Mouse (Mus musculus) liver, embryonic 14.5 days (tissue): ENCODE measurements around the gene Ptprd. TPM values are rescaled to one million over a fixed set of nuclear protein-coding genes. Genes with fewer than 3 reads are reported as not detected.

Experiments used
- ATAC-seq: fragments of 200-750 bp; cut with Nextera tagmentation; 2 replicates; pipeline ENCODE4 v1.8.0; 2017; ENCODE audit warnings: moderate number of reproducible peaks, mild to moderate bottlenecking, moderate library complexity; ENCODE audit not compliant: insufficient read depth
- DNase-seq, 3 experiments: peaks; one replicate each; pipeline ENCODE4 v3.0.0-alpha.2; 2012 to 2013; ENCODE audit warnings: low read depth in 3 of 3, low spot score in 3 of 3
- H3K27ac ChIP-seq: fragments of 300-500 bp; sonication (generic); 2 replicates; pipeline ENCODE4 v1.5.1; 2014; ENCODE audit warnings: moderate library complexity, mild to moderate bottlenecking, control low read depth, inconsistent platforms
- H3K27me3 ChIP-seq: fragments of 300-500 bp; sonication (generic); 2 replicates; pipeline ENCODE4 v1.6.1; 2014; ENCODE audit warnings: mild to moderate bottlenecking, low read length, moderate library complexity; ENCODE audit not compliant: control insufficient read depth, insufficient read depth
- H3K36me3 ChIP-seq: fragments of 300-500 bp; sonication (generic); replicated peaks from 2 replicates; pipeline ENCODE4 v1.6.1; 2014; ENCODE audit warnings: low read depth; ENCODE audit not compliant: control insufficient read depth, insufficient read depth
- H3K4me1 ChIP-seq, 2 experiments: fragments of 200-500 bp in 1 of 2; fragments of 300-500 bp in 1 of 2; sonication (generic) in 1 of 2; replicated peaks; 2 replicates each; pipeline ENCODE4 v1.6.1; 2012 to 2014; ENCODE audit warnings: antibody characterized with exemption in 1 of 2, inconsistent platforms in 1 of 2, low read length in 1 of 2; ENCODE audit not compliant: control insufficient read depth in 2 of 2, insufficient read depth in 2 of 2
- H3K4me2 ChIP-seq: fragments of 300-500 bp; sonication (generic); 2 replicates; pipeline ENCODE4 v1.6.1; 2014; ENCODE audit warnings: low read depth, mild to moderate bottlenecking, control low read depth, moderate library complexity
- H3K4me3 ChIP-seq, 2 experiments: fragments of 200-500 bp in 1 of 2; fragments of 300-500 bp in 1 of 2; sonication (generic) in 1 of 2; 2 replicates each; pipeline ENCODE4 v1.5.1; 2012 to 2014; ENCODE audit warnings: low read depth in 2 of 2, low read length in 2 of 2, mild to moderate bottlenecking in 2 of 2, control low read depth in 1 of 2, inconsistent platforms in 1 of 2, moderate library complexity in 1 of 2; ENCODE audit not compliant: insufficient read depth in 1 of 2
- H3K9ac ChIP-seq: fragments of 300-500 bp; sonication (generic); replicated peaks from 2 replicates; pipeline ENCODE4 v1.6.1; 2014; ENCODE audit warnings: mild to moderate bottlenecking, control low read depth, moderate library complexity
- H3K9me3 ChIP-seq: fragments of 300-500 bp; sonication (generic); 2 replicates; pipeline ENCODE4 v1.6.1; 2016; ENCODE audit warnings: low read length, mixed read lengths; ENCODE audit not compliant: control insufficient read depth
- CTCF ChIP-seq: IDR thresholded peaks from 2 replicates; pipeline ENCODE4 v1.5.1; 2016; ENCODE audit warnings: antibody characterized with exemption, low read depth, control low read depth
- EP300 ChIP-seq: IDR thresholded peaks from 2 replicates; pipeline ENCODE4 v1.6.1; 2016; ENCODE audit warnings: antibody characterized with exemption, low read depth
- WGBS: fragments of 180-500 bp; shearing (Covaris S2); extraction: QIAGEN DNeasy Blood & Tissue Kit; methylation state at CpG from one replicate; pipeline ENCODE4 v1.1.7; 2014; ENCODE audit not compliant: insufficient replicate concordance; 5-methylcytosine and 5-hydroxymethylcytosine counted together
- polyA plus RNA-seq, 2 experiments: library from polyadenylated mRNA; depleted of rRNA in 1 of 2; stranded (reverse) in 1 of 2; unstranded in 1 of 2; fragments of >200 nt; fragmentation: Nextera tagmentation in 1 of 2; extraction: Ambion mirVana in 1 of 2; gene quantifications; 2 replicates each; pipeline versions ENCODE4 v1.2.1 to v1.2.3; 2012 to 2014

The Ptprd gene
- polyA plus RNA-seq, 2 experiments, result 1.5 to 2.8 TPM

- Histone ChIP-seq H3K27ac (no peak overlapping the region), H3K4me3 (no peak overlapping the region), H3K9ac (no peak overlapping the region), H3K4me2 (no peak overlapping the region), H3K27me3 (no peaks in the 10 kb centered on the region), H3K9me3 (no peaks in the 10 kb centered on the region), H3K4me1 (no peaks in the 10 kb centered on the region), H3K36me3 (no peaks in the 10 kb centered on the region)
- DNase-seq (no peak), ATAC-seq (no peak)
- TF ChIP-seq CTCF, result no peak
- TF ChIP-seq EP300, result no peak
- 61% methylated on average over 4 of the region's 4 CpGs for WGBS
Observed at GRCm38 (mm10) chr4:77327198-77327597, 884.6 kb downstream of the Ptprd start.

- no peak overlapping the region for H3K9ac ChIP-seq
- 55% methylated on average over 10 of the region's 10 CpGs for WGBS
- H3K4me3 ChIP-seq, result no peak overlapping the region
- H3K4me2 ChIP-seq, result no peak overlapping the region
- no peak for ATAC-seq
- no peaks in the 10 kb centered on the region for H3K9me3 ChIP-seq
- H3K4me1 ChIP-seq, result no peaks in the 10 kb centered on the region
- H3K36me3 ChIP-seq, result no peaks in the 10 kb centered on the region
- H3K27ac ChIP-seq, result no peak overlapping the region
- DNase-seq, result no peak
- TF ChIP-seq EP300 (no peak), CTCF (no peak)
- no peaks in the 10 kb centered on the region for H3K27me3 ChIP-seq
Observed at GRCm38 (mm10) chr4:77317060-77317680, 894.6 kb downstream of the Ptprd start.

- WGBS, result 47% methylated on average over 2 of the region's 2 CpGs
Observed at GRCm38 (mm10) chr4:77316644-77317043, 895.1 kb downstream of the Ptprd start.

GRCm38 (mm10) chr4:77310127-77310788 is 901.5 kb downstream of the Ptprd start:
- no peak for DNase-seq

More at GRCm38 (mm10) chr4:77316644-77317043, 895.1 kb downstream of the Ptprd start:
- no peaks in the 10 kb centered on the region for H3K4me1 ChIP-seq
- ATAC-seq (no peak), DNase-seq (no peak)
- H3K4me3 ChIP-seq, result no peak overlapping the region
- H3K27ac ChIP-seq, result no peak overlapping the region
- no peak for TF ChIP-seq CTCF
- no peaks in the 10 kb centered on the region for H3K36me3 ChIP-seq
- no peak overlapping the region for H3K9ac ChIP-seq
- H3K27me3 ChIP-seq, result no peaks in the 10 kb centered on the region
- no peaks in the 10 kb centered on the region for H3K9me3 ChIP-seq
- no peak overlapping the region for H3K4me2 ChIP-seq

DNA sequence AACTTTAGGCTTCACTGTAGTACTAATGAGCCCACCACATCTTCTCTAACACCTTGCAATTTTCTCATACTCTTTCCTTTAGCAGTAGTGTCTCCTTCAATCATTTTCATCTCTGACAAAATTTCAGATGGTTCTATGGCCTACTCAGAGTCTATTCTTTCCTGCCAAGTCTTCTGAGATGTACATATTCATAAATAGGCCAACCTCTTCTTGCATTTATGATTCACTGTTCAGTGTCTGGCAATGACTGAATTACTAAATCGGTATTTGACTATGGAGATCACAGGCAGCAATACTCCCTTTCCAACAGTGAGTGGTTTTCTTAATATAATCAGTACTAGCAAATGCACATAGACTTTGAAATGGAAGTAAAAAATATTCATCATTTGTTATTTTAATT is 928.3 kb downstream of the Ptprd start:
- no peak overlapping the region for H3K4me2 ChIP-seq

More at GRCm38 (mm10) chr4:77310127-77310788, 901.5 kb downstream of the Ptprd start:
- H3K9ac ChIP-seq, result no peak overlapping the region
- ATAC-seq, result no peak
- no peaks in the 10 kb centered on the region for H3K4me1 ChIP-seq
- 40% methylated on average over 3 of the region's 3 CpGs for WGBS
- H3K4me2 ChIP-seq, result no peak overlapping the region
- H3K36me3 ChIP-seq, result no peaks in the 10 kb centered on the region
- no peak overlapping the region for H3K4me3 ChIP-seq
- H3K27ac ChIP-seq, result no peak overlapping the region
- TF ChIP-seq EP300, result no peak
- no peaks in the 10 kb centered on the region for H3K9me3 ChIP-seq
- no peaks in the 10 kb centered on the region for H3K27me3 ChIP-seq

More for the DNA sequence above, 928.3 kb downstream of the Ptprd start:
- Histone ChIP-seq H3K27ac (no peak overlapping the region), H3K4me1 (no peaks in the 10 kb centered on the region), H3K27me3 (no peaks in the 10 kb centered on the region), H3K36me3 (no peaks in the 10 kb centered on the region), H3K9me3 (no peaks in the 10 kb centered on the region), H3K4me3 (no peak overlapping the region), H3K9ac (no peak overlapping the region)
- DNase-seq (no peak), ATAC-seq (no peak)
- no peak for TF ChIP-seq CTCF
- WGBS, result 78% methylated on average over 1 of the region's 1 CpGs
